Mouse (Mus musculus): ENCODE results near the gene Knstrn. TPM values are rescaled to one million over a fixed set of nuclear protein-coding genes. Genes with fewer than 3 reads are reported as not detected.

Knstrn gene
- polyA plus RNA-seq, 1 experiment from 2014 or later = 133 TPM

Other genes starting within 250 kb of the Knstrn start
- 80.7 and 85.2 TPM in 2 replicates for gene Bub1b, start 215.8 kb upstream of the Knstrn start, polyA plus RNA-seq (2015; fragmentation: Nextera tagmentation; extraction: Ambion mirVana)
- gene Pak6, start 150.7 kb upstream of the Knstrn start, polyA plus RNA-seq (2015; fragmentation: Nextera tagmentation; extraction: Ambion mirVana) = 9.0 and 12.6 TPM in 2 replicates
- gene Ankrd63, start 110.0 kb upstream of the Knstrn start, polyA plus RNA-seq (2015; fragmentation: Nextera tagmentation; extraction: Ambion mirVana) = 0.06 and 0.17 TPM in 2 replicates
- 0.17 and 0.43 TPM in 2 replicates for gene Plcb2, start 85.6 kb upstream of the Knstrn start, polyA plus RNA-seq (2015; fragmentation: Nextera tagmentation; extraction: Ambion mirVana)
- 26.3 and 27.0 TPM in 2 replicates for gene Inafm2, start 68.2 kb upstream of the Knstrn start, polyA plus RNA-seq (2015; fragmentation: Nextera tagmentation; extraction: Ambion mirVana)
- 1.5 and 2.0 TPM in 2 replicates for gene Ccdc9b, start 51.3 kb upstream of the Knstrn start, polyA plus RNA-seq (2015; fragmentation: Nextera tagmentation; extraction: Ambion mirVana)
- not detected in 2 replicates for gene Phgr1, start 41.2 kb upstream of the Knstrn start, polyA plus RNA-seq (2015; fragmentation: Nextera tagmentation; extraction: Ambion mirVana)
- gene Disp2, start 34.3 kb upstream of the Knstrn start, polyA plus RNA-seq (2015; fragmentation: Nextera tagmentation; extraction: Ambion mirVana) = 13.6 and 15.7 TPM in 2 replicates
- 54.0 and 58.4 TPM in 2 replicates for gene Ivd, start 48.0 kb downstream of the Knstrn start, polyA plus RNA-seq (2015; fragmentation: Nextera tagmentation; extraction: Ambion mirVana)
- gene Bahd1, start 86.4 kb downstream of the Knstrn start, polyA plus RNA-seq (2015; fragmentation: Nextera tagmentation; extraction: Ambion mirVana) = 4.4 and 4.5 TPM in 2 replicates
- 5.9 and 6.9 TPM in 2 replicates for gene Chst14, start 112.5 kb downstream of the Knstrn start, polyA plus RNA-seq (2015; fragmentation: Nextera tagmentation; extraction: Ambion mirVana)
- 31.1 and 33.8 TPM in 2 replicates for gene Ccdc32, start 215.4 kb downstream of the Knstrn start, polyA plus RNA-seq (2015; fragmentation: Nextera tagmentation; extraction: Ambion mirVana)
- 7.3 and 7.7 TPM in 2 replicates for gene Rpusd2, start 220.8 kb downstream of the Knstrn start, polyA plus RNA-seq (2015; fragmentation: Nextera tagmentation; extraction: Ambion mirVana)
- 65.5 and 66.6 TPM in 2 replicates for gene Knl1, start 233.1 kb downstream of the Knstrn start, polyA plus RNA-seq (2015; fragmentation: Nextera tagmentation; extraction: Ambion mirVana)